Mouse (Mus musculus) MEL (cell line): ENCODE data around the gene Ccl17. TPM values are rescaled to one million over a fixed set of nuclear protein-coding genes. Genes with fewer than 3 reads are reported as not detected.
A peak's percentile ranks its signal among the peaks of the same experiment; 100 is the strongest.

Source experiments
- DNase-seq: peaks from one replicate; pipeline ENCODE4 v3.0.0; 2011; ENCODE audit warnings: low read depth, low spot score
- H3K27ac ChIP-seq: 2 replicates; pipeline ENCODE4 v1.5.1; 2012; ENCODE audit warnings: low read depth, mild to moderate bottlenecking, control low read depth, low read length, moderate library complexity; ENCODE audit not compliant: control insufficient read depth
- H3K27me3 ChIP-seq, 2 experiments: fragments of 150-350 bp in 1 of 2; sonication (generic) in 1 of 2; 2 replicates each; pipeline ENCODE4 v1.6.1; 2012; ENCODE audit warnings: low read length in 2 of 2, mild to moderate bottlenecking in 2 of 2, improper control_type of control experiment in 1 of 2, moderate library complexity in 1 of 2; ENCODE audit not compliant: insufficient read depth in 2 of 2, control insufficient read depth in 1 of 2
- H3K36me3 ChIP-seq, 2 experiments: 2 replicates each; pipeline ENCODE4 v1.6.1; 2012 to 2014; ENCODE audit warnings: low read length in 2 of 2, improper control_type of control experiment in 1 of 2, inconsistent platforms in 1 of 2, mild to moderate bottlenecking in 1 of 2; ENCODE audit not compliant: insufficient read depth in 2 of 2, control insufficient read depth in 1 of 2
- H3K4me1 ChIP-seq, 2 experiments: fragments of 150-350 bp in 1 of 2; sonication (generic) in 1 of 2; 2 replicates each; pipeline ENCODE4 v1.6.1; 2012; ENCODE audit warnings: low read length in 2 of 2, improper control_type of control experiment in 1 of 2, mild to moderate bottlenecking in 1 of 2; ENCODE audit not compliant: insufficient read depth in 2 of 2, control insufficient read depth in 1 of 2
- H3K4me3 ChIP-seq, 2 experiments: fragments of 150-350 bp in 1 of 2; sonication (generic) in 1 of 2; 2 replicates each; pipeline ENCODE4 v1.5.1; 2012; ENCODE audit warnings: low read depth in 2 of 2, low read length in 2 of 2, mild to moderate bottlenecking in 2 of 2, moderate library complexity in 2 of 2, control low read depth in 1 of 2, improper control_type of control experiment in 1 of 2; ENCODE audit not compliant: control insufficient read depth in 1 of 2, insufficient read depth in 1 of 2
- H3K79me2 ChIP-seq: 2 replicates; pipeline ENCODE4 v1.6.1; 2012; ENCODE audit warnings: mild to moderate bottlenecking, low read length, moderate library complexity; ENCODE audit not compliant: control insufficient read depth, poor library complexity, insufficient read depth
- H3K9ac ChIP-seq: 2 replicates; pipeline ENCODE4 v1.6.1; 2012; ENCODE audit warnings: low read depth, mild to moderate bottlenecking, control low read depth, low read length, moderate library complexity; ENCODE audit not compliant: control insufficient read depth, poor library complexity, severe bottlenecking
- H3K9me3 ChIP-seq: fragments of 150-350 bp; sonication (generic); replicated peaks from 2 replicates; pipeline ENCODE4 v1.6.1; 2012; ENCODE audit warnings: mild to moderate bottlenecking, low read length, improper control_type of control experiment, moderate library complexity; ENCODE audit not compliant: insufficient read depth
- CHD1 ChIP-seq: IDR thresholded peaks from 2 replicates; pipeline ENCODE4 v1.6.1; 2012; ENCODE audit warnings: low read depth, mild to moderate bottlenecking, inconsistent platforms, low read length, improper control_type of control experiment
- EP300 ChIP-seq, 2 experiments: IDR thresholded peaks; 2 replicates each; pipeline ENCODE4 v1.6.1; 2011; ENCODE audit warnings: improper control_type of control experiment in 2 of 2, low read length in 2 of 2, low read depth in 1 of 2, mild to moderate bottlenecking in 1 of 2
- ETS1 ChIP-seq: IDR thresholded peaks from 2 replicates; pipeline ENCODE4 v1.6.1; 2012; ENCODE audit warnings: low read depth, mild to moderate bottlenecking, inconsistent platforms, low read length, improper control_type of control experiment, moderate library complexity
- GABPA ChIP-seq: IDR thresholded peaks from 2 replicates; pipeline ENCODE4 v1.6.1; 2012; ENCODE audit warnings: low read depth, mild to moderate bottlenecking, inconsistent platforms, low read length, improper control_type of control experiment, moderate library complexity
- GATA1 ChIP-seq: IDR thresholded peaks from 2 replicates; pipeline ENCODE4 v1.6.1; 2011; ENCODE audit warnings: low read depth, low read length, improper control_type of control experiment
- HCFC1 ChIP-seq: IDR thresholded peaks from 2 replicates; pipeline ENCODE4 v1.6.1; 2012; ENCODE audit warnings: low read depth, mild to moderate bottlenecking, inconsistent platforms, low read length, improper control_type of control experiment, moderate library complexity
- JUND ChIP-seq: IDR thresholded peaks from 2 replicates; pipeline ENCODE4 v1.6.1; 2011; ENCODE audit warnings: low read depth, mild to moderate bottlenecking, improper control_type of control experiment, low read length
- KAT2A ChIP-seq: conservative IDR thresholded peaks from 2 replicates; pipeline ENCODE4 v1.6.1; 2012; ENCODE audit warnings: low read depth, low read length, improper control_type of control experiment, inconsistent platforms
- MAFK ChIP-seq: IDR thresholded peaks from 2 replicates; pipeline ENCODE4 v1.6.1; 2011; ENCODE audit warnings: low read depth, mild to moderate bottlenecking, low read length, improper control_type of control experiment, borderline replicate concordance
- MEF2A ChIP-seq: IDR thresholded peaks from 2 replicates; pipeline ENCODE4 v1.6.1; 2014; ENCODE audit warnings: low read depth, mild to moderate bottlenecking, inconsistent platforms, low read length, improper control_type of control experiment; ENCODE audit not compliant: poor library complexity, insufficient replicate concordance, severe bottlenecking; ENCODE audit errors: extremely low read depth
- MXI1 ChIP-seq: IDR thresholded peaks from 2 replicates; pipeline ENCODE4 v1.6.1; 2011; ENCODE audit warnings: mild to moderate bottlenecking, low read depth, low read length, improper control_type of control experiment
- MYB ChIP-seq: IDR thresholded peaks from 2 replicates; pipeline ENCODE4 v1.6.1; 2011; ENCODE audit warnings: mild to moderate bottlenecking, low read depth, low read length, improper control_type of control experiment
- NELFE ChIP-seq: IDR thresholded peaks from 2 replicates; pipeline ENCODE4 v1.6.1; 2011; ENCODE audit warnings: low read depth, low read length, improper control_type of control experiment
- NRF1 ChIP-seq: IDR thresholded peaks from 2 replicates; pipeline ENCODE4 v1.6.1; 2014; ENCODE audit warnings: low read depth, mild to moderate bottlenecking, inconsistent platforms, low read length, improper control_type of control experiment, moderate library complexity; ENCODE audit not compliant: poor library complexity, insufficient read depth, severe bottlenecking
- POLR2A ChIP-seq, 2 experiments: IDR thresholded peaks; 2 replicates each; pipeline ENCODE4 v1.6.1; 2011 to 2012; ENCODE audit warnings: low read length in 2 of 2, mild to moderate bottlenecking in 2 of 2, control low read depth in 1 of 2, improper control_type of control experiment in 1 of 2, low read depth in 1 of 2, moderate library complexity in 1 of 2; ENCODE audit not compliant: control insufficient read depth in 1 of 2, insufficient read depth in 1 of 2, poor library complexity in 1 of 2
- POLR2AphosphoS2 ChIP-seq: IDR thresholded peaks from 2 replicates; pipeline ENCODE4 v1.6.1; 2011; ENCODE audit warnings: low read length, improper control_type of control experiment
- SIN3A ChIP-seq: IDR thresholded peaks from 2 replicates; pipeline ENCODE4 v1.6.1; 2012; ENCODE audit warnings: low read length, improper control_type of control experiment, inconsistent platforms
- SMC3 ChIP-seq: IDR thresholded peaks from 2 replicates; pipeline ENCODE4 v1.6.1; 2011; ENCODE audit warnings: low read depth, low read length, improper control_type of control experiment
- TBP ChIP-seq: IDR thresholded peaks from 2 replicates; pipeline ENCODE4 v1.8.0; 2011; ENCODE audit warnings: low read depth, low read length, improper control_type of control experiment
- TCF12 ChIP-seq: IDR thresholded peaks from 2 replicates; pipeline ENCODE4 v1.6.1; 2014; ENCODE audit warnings: low read depth, mild to moderate bottlenecking, inconsistent platforms, low read length, improper control_type of control experiment, moderate library complexity
- USF1 ChIP-seq: IDR thresholded peaks from 2 replicates; pipeline ENCODE4 v1.6.1; 2014; ENCODE audit warnings: low read depth, mild to moderate bottlenecking, inconsistent platforms, low read length, improper control_type of control experiment, moderate library complexity
- USF2 ChIP-seq, 2 experiments: IDR thresholded peaks; 2 replicates each; pipeline ENCODE4 v1.6.1; 2011 to 2012; ENCODE audit warnings: improper control_type of control experiment in 2 of 2, low read length in 2 of 2, borderline replicate concordance in 1 of 2, inconsistent platforms in 1 of 2, low read depth in 1 of 2, mild to moderate bottlenecking in 1 of 2; ENCODE audit not compliant: insufficient read depth in 1 of 2
- ZC3H11A ChIP-seq: IDR thresholded peaks from 2 replicates; pipeline ENCODE4 v1.6.1; 2012; ENCODE audit warnings: low read depth, mild to moderate bottlenecking, inconsistent platforms, low read length, improper control_type of control experiment
- ZKSCAN1 ChIP-seq: IDR thresholded peaks from 2 replicates; pipeline ENCODE4 v1.6.1; 2012; ENCODE audit warnings: low read depth, mild to moderate bottlenecking, inconsistent platforms, low read length, improper control_type of control experiment, moderate library complexity
- ZMIZ1 ChIP-seq: IDR thresholded peaks from 2 replicates; pipeline ENCODE4 v1.6.1; 2012; ENCODE audit warnings: low read depth, mild to moderate bottlenecking, inconsistent platforms, low read length, improper control_type of control experiment, moderate library complexity
- polyA plus RNA-seq, 2 experiments: library from polyadenylated mRNA; stranded (reverse) in 1 of 2; unstranded in 1 of 2; fragments of >175 nt in 1 of 2; fragments of >200 nt in 1 of 2; gene quantifications; 2 replicates each; pipeline versions ENCODE4 v1.2.1 to v1.2.4; 2012; ENCODE audit warnings: low replicate concordance in 2 of 2, low read depth in 1 of 2; ENCODE audit not compliant: insufficient read length in 2 of 2, insufficient read depth in 1 of 2, missing spikeins in 1 of 2
- total RNA-seq: library from RNA; depleted of rRNA; stranded (reverse); fragments of 300-350 nt; gene quantifications from 2 replicates; pipeline ENCODE4 v1.2.3, GENCODE M21; 2012

Ccl17 gene
- total and polyA plus RNA-seq, 3 experiments, result 0.43 TPM; not detected in 2

DNA sequence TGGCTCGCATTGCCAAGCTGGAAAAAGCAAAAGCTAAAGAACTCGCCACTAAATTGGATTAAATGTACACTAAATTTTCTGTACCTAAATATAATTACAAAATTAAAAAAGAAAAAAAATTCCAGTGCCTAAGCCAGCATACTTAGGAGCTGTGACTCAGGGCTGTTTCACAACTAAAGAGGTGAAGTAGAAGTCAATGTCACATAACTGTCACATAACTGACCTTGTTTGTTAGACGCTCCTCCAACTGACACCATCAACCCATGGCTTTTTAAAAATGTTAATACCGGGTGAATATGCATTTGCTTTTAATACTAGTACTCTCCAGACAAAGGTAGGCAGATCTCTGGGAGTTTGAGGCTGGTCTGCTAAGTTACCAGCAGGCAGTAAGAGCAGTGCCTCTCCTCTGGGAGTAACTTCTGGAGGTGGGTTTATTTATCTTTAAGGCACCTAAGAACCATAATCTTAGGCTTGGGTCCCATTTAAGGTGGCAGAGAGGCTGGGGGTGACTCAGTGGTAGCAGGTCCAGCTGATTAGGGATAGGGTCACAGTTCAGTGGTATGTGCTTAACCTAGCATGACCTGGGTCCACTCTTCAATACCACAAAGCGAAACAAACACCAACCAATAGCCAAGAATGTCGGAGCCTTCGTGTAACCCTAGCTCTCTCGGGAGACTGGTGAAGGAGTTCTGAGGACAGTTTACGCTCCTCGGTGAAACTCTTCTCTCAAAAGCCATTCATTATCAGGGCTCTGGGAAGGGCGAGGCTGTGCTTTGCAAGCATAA, 26.4 kb downstream of the Ccl17 start:
- TF ChIP-seq EP300 (IDR thresholded peaks at IDR 0.05; ENCODE audit: low read depth in 1 of 2, low read length in 2 of 2) (no peak), GATA1 (no peak), TBP (no peak), POLR2A (IDR thresholded peaks at IDR 0.05; ENCODE audit: control insufficient read depth in 1 of 2, insufficient read depth in 1 of 2, low read depth in 1 of 2, low read length in 2 of 2, poor library complexity in 1 of 2) (no peak), TCF12 (no peak), JUND (no peak), MAFK (no peak)

DNA sequence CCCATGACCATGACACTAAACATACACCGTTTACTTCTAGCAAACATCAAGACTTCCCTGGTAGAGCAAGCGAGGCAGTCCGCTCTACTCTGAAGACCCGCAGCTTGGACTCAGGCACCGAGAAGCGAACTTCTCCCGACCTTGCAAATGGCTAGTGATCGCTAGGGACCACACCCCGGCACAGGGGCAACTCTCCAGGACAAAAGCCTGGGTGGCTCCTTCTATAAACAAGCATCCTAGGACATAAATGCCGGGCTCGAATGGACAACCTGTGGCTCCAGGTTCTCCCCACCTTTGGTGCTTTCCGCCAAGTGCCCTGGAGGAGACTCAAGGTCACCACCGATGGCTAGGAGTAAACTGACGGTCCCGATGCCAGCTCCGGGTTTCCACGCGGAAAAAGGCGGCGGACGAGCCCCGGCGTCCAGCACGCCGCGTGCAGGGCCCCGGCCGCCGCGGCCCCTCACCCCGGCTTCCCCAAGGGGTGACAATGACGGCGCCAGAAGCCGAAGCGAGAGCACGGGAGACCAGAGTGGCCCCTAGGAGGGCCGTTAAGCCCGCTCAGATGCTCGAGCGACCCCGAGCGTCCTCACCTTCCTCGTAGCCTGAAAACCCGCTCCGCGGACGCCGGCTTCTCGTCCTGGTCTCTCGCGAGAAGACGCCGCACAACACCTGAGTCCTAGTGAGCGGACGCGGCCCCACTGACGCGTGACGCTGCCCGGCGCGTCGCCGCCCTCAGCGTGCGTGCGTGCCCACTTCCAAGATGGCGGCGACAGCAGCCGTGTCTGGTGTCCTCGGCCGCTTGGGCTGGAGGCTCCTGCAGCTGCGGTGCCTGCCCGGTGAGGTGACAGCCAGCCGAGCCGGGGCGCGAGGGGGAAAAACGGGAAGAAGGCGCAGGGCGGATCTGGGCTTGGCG, 27.7 kb downstream of the Ccl17 start, which contains the start of the genes Coq9 and Ciapin1:
Coq9 (plus strand) TSS at position 660 of the 913 bp plus-strand sequence.
Ciapin1 (minus strand) TSS at position 697 of the 913 bp plus-strand sequence.
- Histone ChIP-seq H3K27ac (peak within 1 kb of the TSS; percentile 75), H3K36me3 (peaks cover 2 to 16% of the 10 kb centered on the region in 2 experiments; a peak in 2 of 4 replicates), H3K9ac (peak within 1 kb of the TSS; percentile 89), H3K27me3 (no peaks in the 10 kb centered on the region), H3K4me1 (peaks cover 4 to 6% of the 10 kb centered on the region in 2 experiments), H3K79me2 (peaks cover 39% of the 10 kb centered on the region), H3K4me3 (peak within 1 kb of the TSS; percentile 81), H3K9me3 (no peaks in the 10 kb centered on the region)
- DNase-seq, result peak; percentile 97
- TF ChIP-seq GATA1 (no peak), SMC3 (no peak), NRF1 (peak; percentile 45; the same call in 1 of the 2 replicates), TCF12 (peak; percentile 83), POLR2AphosphoS2 (peak; percentile 88), ETS1 (no peak), POLR2A (IDR thresholded peaks at IDR 0.05; ENCODE audit: control insufficient read depth in 1 of 2, insufficient read depth in 1 of 2, low read depth in 1 of 2, low read length in 2 of 2, poor library complexity in 1 of 2) (peak; percentile 84 to 98; a peak in 3 of 4 replicates), NELFE (peak; percentile 90), MEF2A (no peak), GABPA (no peak), ZKSCAN1 (no peak), TBP (peak; percentile 54; the same call in 1 of the 2 replicates), CHD1 (0 out of 2 replicates have a peak, but pooled peaks have one; percentile 66), MXI1 (peak; percentile 84; the same call in 1 of the 2 replicates), JUND (no peak), MYB (no peak), USF1 (peak; percentile 68; the same call in 1 of the 2 replicates), ZC3H11A (no peak), HCFC1 (peak; percentile 95), KAT2A (peak; percentile 77; the same call in 1 of the 2 replicates), EP300 (IDR thresholded peaks at IDR 0.05; ENCODE audit: low read depth in 1 of 2, low read length in 2 of 2) (no peak), USF2 (IDR thresholded peaks at IDR 0.05; ENCODE audit: borderline replicate concordance in 1 of 2, insufficient read depth in 1 of 2, low read depth in 1 of 2, low read length in 2 of 2) (no peak), SIN3A (peak; percentile 83), ZMIZ1 (peak; percentile 75)

More for the DNA sequence above, 26.4 kb downstream of the Ccl17 start:
- H3K27me3 ChIP-seq, result no peaks in the 10 kb centered on the region
- peak overlapping the region; percentile 74 to 81 for H3K4me3 ChIP-seq
- H3K4me1 ChIP-seq, result peaks cover 4 to 6% of the 10 kb centered on the region in 2 experiments
- peaks cover 45% of the 10 kb centered on the region for H3K79me2 ChIP-seq
- no peaks in the 10 kb centered on the region for H3K9me3 ChIP-seq
- H3K27ac ChIP-seq, result no peak overlapping the region
- peaks cover 9 to 16% of the 10 kb centered on the region in 2 experiments for H3K36me3 ChIP-seq
- H3K9ac ChIP-seq, result peak overlapping the region; percentile 89
- DNase-seq, result peak; percentile 30
